Mouse (Mus musculus) thymus, postnatal 36 days (tissue): ENCODE data around the gene Pbx2.
"Not testable (repeated sequence)": the region's sequence is repeated elsewhere in the genome, so short reads cannot be mapped to it uniquely, and the experiment has no call there.

ENCODE experiments used
- DNase-seq, 2 experiments: peaks; one replicate each; pipeline ENCODE4 v3.0.0; 2022; ENCODE audit warnings: mixed read lengths in 2 of 2

Gene Pbx2

DNA sequence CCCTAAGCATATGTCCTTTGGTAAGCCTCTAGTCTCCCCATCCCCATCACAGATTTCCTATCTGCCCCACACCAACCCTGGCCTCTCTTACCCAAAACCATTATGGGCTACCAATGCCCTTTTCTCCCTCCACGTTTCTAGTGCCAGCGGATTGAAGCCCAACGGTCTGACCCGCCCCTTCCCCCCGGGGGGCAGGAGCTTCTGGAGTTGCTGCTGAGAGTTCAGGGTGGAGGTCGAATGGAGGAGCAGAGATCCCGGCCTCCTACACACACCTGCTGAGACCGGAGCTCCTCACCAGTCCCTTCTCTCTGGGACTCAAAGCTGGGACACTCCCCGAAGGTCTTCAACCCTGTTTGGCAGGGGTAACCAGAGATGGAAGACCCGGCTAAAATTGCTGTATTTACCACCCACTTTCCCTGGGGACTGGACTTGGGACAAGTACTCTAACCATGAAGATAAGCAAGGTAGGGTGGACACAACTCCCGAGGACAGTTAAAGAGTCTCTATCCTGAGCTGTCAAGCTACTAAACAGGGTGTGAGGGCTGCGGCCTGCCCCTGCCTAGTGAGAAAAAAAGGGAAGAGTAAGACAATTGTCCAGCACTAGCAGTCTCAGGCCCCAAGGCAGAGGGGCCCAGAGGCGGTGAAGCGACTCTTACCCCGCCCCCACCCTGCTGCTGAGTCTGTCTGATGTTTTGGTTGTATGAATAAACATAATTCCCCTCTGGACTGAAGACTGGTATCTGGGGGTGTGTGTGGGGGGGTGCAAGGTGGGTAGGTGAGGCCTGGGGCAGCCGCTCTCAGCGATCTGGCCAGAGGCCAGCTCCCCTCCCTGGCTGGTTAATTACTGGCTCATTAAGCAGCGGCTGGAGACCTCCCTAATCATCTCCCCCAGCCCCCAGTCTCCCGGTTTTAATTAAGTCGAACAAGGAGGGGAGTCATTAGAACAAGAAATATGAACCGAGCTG is at the start of gene Pbx2:
Gene Pbx2 (plus strand): TSS at position 238 of the 965 bp plus-strand sequence.
- DNase-seq = peak; percentile 56 to 63

- not testable (repeated sequence) for DNase-seq
Observed at GRCm38 (mm10) chr17:34543567-34543966, 47.5 kb upstream of the Pbx2 start.

GRCm38 (mm10) chr17:34546797-34547196 is 44.3 kb upstream of the Pbx2 start:
- no peak for DNase-seq

- DNase-seq = no peak
Observed at GRCm38 (mm10) chr17:34547601-34548000, 43.5 kb upstream of the Pbx2 start.

DNA sequence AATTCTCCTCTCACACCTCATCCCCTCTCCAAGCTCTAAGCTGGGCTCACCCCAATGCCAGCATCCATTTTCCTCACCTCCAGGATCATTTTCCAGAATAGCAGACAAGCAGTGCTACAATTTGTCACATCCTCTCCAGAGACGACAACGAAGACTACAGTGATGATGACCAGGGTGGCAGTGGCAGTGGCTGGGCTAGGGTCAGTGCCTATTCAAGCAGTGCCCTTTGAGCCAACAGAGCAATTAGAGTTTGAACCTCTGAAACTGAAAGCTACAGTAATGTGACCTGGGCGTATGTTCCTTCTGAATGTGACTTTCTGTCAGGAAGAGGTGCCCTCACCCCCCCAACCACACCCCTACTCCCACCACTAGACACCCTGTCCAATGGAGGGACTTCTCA is 41.9 kb upstream of the Pbx2 start:
- DNase-seq = no peak

DNA sequence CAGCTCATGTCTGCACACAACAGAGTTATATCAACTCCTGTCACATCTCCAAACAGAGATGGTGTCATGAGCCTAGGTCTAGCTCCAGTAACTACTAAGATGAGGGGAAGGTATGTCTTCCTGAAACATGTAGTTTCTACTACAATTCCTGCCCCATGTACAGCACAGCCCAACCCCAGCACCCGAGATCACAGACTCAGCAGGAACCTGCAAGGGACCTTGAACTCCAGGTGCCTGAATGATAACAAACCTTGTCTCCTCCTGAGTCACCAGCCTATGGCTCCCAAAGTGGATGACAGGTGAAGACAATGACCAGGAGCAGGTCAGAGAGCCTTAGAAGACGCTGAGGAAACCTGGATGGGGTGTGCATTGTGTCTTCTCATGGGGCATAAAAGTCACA is 41.2 kb upstream of the Pbx2 start:
- no peak for DNase-seq

GRCm38 (mm10) chr17:34555483-34555882 is 35.6 kb upstream of the Pbx2 start:
- peak; percentile 63 to 75 for DNase-seq

GRCm38 (mm10) chr17:34556406-34556805 is 34.7 kb upstream of the Pbx2 start:
- DNase-seq = no peak

DNA sequence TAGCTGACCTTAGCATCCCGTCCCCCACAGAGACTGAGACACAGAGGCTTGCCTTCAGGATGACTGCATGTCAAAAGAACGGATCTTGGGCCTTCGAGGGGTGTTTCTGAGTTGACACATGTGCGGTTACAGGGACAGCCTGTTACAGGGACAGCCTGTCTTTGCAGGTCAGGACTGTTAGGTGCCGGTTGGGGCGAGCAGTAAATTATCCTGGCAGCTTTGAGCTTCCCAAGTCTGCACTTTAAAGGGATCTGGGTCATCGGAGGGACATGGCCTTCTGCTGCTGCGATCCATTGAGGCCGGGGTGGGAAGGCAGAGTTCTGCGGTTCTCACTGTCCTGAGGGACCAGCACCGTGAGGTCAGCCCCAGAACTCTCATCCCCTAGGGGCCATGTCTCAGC is 33.7 kb upstream of the Pbx2 start:
- no peak for DNase-seq

DNA sequence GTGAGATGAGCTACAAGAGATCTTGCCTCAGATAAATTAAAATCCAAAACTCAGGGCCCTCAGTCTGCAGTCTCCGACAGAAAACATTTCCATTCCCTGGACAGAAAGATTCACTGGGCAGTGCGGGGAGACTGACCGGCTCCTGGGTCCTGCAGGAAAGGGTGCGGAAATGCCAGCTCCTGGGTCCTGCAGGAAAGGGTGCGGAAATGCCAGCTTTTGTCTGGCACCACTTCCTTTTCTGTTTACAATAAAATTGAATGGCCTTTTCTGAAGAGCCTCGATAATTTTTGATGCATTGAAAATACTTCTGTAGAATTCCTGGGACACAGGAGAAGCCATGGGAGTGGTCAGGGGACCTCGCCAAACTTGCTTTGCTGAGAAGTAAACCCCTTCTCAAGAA is 31.9 kb upstream of the Pbx2 start:
- no peak for DNase-seq

DNA sequence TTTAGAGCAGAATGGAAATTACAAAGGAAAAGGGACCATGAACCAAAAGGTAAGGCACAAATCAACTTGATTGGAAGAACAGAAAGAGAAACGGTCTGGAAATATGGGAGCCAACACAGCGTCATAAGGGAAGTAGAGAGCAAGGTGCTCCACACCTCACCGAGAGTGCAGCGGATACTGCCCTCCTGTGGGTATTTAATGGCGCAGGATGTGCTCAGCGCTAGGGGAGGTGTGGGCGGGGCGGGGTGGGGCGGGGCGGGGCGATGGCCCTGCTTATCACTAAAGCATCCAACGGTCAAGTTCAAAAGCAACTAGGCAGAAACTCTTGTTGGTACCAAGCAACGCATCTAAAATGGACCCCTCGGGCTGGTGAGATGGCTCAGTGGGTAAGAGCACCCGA is 31.2 kb upstream of the Pbx2 start:
- DNase-seq = no peak

GRCm38 (mm10) chr17:34560438-34560837 is 30.6 kb upstream of the Pbx2 start:
- DNase-seq = no peak

- no peak for DNase-seq
Observed at GRCm38 (mm10) chr17:34561200-34561599, 29.9 kb upstream of the Pbx2 start.

- no peak for DNase-seq
Observed at GRCm38 (mm10) chr17:34562595-34562994, 28.5 kb upstream of the Pbx2 start.

GRCm38 (mm10) chr17:34563354-34563753 is 27.7 kb upstream of the Pbx2 start:
- no peak for DNase-seq

DNA sequence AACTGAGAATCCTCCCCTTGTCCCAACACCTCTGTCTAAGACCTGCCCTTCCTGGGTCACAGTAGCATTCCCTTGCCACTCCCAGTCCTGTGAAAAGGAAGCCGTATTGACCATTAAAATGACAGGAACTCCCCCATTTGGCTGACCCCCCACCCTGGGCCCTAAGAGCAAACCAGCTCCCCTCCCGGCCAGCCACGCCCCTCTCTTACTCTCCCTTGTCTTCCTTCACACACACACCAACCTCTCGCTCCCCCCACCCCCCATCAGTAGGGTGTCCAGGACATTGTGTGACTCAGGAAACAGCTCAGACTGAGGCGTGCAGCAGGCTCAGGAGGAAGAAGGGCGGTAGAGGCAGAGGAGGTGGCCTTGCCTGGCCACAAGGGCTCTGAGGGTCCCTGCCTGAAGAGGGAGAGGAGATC is 27.1 kb upstream of the Pbx2 start, which contains the start of gene Notch4:
Gene Notch4 (plus strand): TSS at position 266 of the 419 bp plus-strand sequence.
- no peak for DNase-seq

DNA sequence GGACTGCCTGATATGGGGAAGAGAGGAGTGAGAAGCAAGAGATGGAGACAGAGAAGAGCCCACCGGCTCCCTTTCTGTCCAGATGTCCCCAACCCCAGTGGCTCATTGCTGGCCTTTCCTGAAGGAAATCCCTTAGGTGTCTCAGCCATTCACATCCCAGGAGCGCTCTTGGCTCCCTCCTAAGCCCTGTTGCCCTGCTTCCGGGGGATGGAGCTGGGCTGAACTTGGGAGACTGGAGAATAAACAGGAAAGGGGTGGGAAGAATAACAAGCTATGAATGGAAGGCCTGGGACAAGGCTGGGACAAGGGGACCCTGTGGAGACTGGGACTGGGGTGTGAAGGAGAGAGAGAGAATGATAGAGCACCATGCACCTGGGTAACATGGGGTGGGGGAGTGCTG is 26.3 kb upstream of the Pbx2 start:
- DNase-seq = no peak

DNA sequence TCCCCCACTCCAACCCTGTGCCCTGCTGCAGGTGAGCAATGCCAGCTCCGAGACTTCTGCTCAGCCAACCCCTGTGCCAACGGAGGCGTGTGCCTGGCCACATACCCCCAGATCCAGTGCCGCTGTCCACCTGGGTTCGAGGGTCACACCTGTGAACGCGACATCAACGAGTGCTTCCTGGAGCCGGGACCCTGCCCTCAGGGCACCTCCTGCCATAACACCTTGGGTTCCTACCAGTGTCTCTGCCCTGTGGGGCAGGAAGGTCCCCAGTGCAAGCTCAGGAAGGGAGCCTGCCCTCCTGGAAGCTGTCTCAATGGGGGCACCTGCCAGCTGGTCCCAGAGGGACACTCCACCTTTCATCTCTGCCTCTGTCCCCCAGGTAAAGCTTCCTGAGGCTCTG is 23.8 kb upstream of the Pbx2 start:
- no peak for DNase-seq

GRCm38 (mm10) chr17:34568421-34568820 is 22.6 kb upstream of the Pbx2 start:
- DNase-seq = no peak

DNA sequence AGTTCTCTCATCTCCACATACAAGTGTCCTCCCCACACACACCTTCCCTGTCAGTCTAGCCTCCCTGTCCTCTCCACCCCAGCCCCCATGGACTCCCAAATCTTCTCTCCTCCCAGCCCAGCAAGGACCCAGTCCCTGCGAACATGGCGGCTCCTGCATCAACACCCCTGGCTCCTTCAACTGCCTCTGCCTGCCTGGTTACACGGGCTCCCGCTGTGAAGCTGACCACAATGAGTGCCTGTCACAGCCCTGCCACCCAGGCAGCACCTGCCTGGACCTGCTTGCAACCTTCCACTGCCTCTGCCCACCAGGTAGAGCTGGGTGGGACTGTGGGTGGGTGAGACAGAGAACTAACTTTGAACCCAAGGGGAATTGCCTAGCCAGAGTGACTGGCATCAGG is 21.1 kb upstream of the Pbx2 start:
- DNase-seq = no peak

DNA sequence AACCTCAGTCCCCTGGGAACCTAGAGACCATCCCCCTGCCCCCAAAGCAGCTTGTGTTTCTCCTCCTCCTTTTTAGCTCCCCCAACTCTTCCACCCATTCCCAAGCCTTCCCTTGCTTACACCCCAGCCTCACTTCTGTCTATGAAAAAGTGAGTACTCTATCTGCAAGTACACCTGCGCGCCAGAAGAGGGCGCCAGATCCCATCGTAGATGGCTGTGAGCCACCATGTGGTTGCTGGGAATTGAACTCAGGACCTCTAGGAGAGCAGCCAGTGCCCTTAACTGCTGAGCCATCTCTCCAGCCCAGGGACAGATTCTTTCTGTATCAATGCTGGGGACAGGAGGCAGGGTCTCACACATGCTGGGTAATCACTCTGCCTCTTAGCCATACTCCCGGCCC is 19.2 kb upstream of the Pbx2 start:
- DNase-seq = peak; percentile 40 to 43

- DNase-seq = peak in 1 of 2 experiments; percentile 39
Observed at GRCm38 (mm10) chr17:34572361-34572760, 18.7 kb upstream of the Pbx2 start.

- no peak for DNase-seq
Observed at GRCm38 (mm10) chr17:34576577-34576976, 14.5 kb upstream of the Pbx2 start.

DNA sequence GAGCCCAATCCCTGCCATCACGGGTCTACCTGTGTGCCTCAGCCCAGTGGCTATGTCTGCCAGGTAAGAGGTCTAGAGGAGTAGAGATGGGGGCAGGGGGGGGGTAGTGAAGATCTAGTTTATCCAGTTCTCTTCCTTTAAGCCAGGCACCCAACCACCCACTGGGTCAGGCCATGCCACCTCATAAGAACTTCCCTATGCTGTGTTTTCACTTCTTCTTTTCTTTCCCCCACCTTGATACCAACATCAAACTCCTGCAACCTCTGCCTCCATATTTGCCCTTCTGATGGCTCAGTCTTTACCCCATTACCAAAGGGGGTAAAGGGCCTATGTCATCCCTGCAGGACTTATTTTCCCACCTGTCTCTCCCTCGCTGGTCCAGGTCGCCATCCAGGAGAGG is 13.0 kb upstream of the Pbx2 start:
- no peak for DNase-seq

- no peak for DNase-seq
Observed at GRCm38 (mm10) chr17:34582528-34582927, 8.5 kb upstream of the Pbx2 start.
